Mouse (Mus musculus): ENCODE results near the gene Defb7. TPM values are rescaled to one million over a fixed set of nuclear protein-coding genes. Genes with fewer than 3 reads are reported as not detected.

Gene Defb7
- not detected in 2 replicates for polyA plus RNA-seq (2012)

DNA sequence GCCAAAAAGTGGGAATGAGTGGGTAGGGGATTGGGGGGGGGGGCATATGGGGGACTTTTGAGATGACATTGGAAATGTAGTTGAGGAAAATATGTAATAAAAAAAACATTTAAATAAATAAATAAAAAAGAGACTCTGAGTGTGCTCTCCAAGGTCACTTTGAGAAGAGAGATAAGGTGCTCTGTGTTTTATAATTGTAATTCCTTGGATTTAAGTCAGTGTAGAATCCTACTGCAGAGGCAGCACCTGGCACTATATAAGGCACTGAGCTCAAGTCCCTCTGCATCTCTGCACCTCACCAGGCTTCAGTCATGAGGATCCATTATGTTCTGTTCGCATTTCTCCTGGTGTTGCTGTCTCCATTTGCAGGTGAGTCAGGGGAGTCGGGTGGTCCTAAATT lies at the start of gene Defb7:
Gene Defb7 (plus strand): TSS at position 301 of the 400 bp plus-strand sequence.

Other genes with a start within 250 kb of the Defb7 start
- not detected in 2 replicates for gene Defb5, start 247.5 kb upstream of the Defb7 start, polyA plus RNA-seq (2012)
- not detected in 2 replicates for gene Defb3, start 201.7 kb upstream of the Defb7 start, polyA plus RNA-seq (2012)
- gene Defb8, start 47.5 kb upstream of the Defb7 start, polyA plus RNA-seq (2012): not detected in 2 replicates
- not detected in 2 replicates for gene 4930467E23Rik, start 234.5 kb downstream of the Defb7 start, polyA plus RNA-seq (2012)

Data from megakaryocyte-erythroid progenitor cell, adult 5 weeks (primary cell).